Mouse (Mus musculus): ENCODE results near the gene Adarb2. TPM values are rescaled to one million over a fixed set of nuclear protein-coding genes. Genes with fewer than 3 reads are reported as not detected.

Adarb2 gene
- polyA plus RNA-seq, 1 experiment = 0.04 TPM

DNA sequence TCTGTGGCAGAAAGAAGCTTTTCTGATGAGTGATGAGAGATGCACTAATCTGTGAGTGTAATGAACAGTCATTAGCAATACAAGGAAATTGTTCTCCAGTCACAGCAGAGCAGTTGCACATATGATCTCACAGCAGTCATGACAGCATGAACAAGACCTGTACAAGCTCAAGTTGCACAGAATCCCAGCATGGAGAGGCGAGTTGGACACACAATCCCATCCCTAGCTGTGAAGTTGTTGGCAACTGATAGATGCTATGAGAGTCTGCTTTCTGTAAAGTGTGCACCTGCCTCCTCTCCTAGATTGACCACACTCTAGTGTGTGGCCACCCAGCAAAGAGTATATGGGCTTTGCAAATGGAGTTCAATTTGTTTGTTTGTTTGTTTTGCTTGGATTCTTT is 36.2 kb downstream of the Adarb2 start:
- no peaks in the 10 kb centered on the region for H3K36me3 ChIP-seq (ENCODE audit: control insufficient read depth, insufficient read depth, low read length)
- H3K27ac ChIP-seq (ENCODE audit: insufficient read depth, low read length) = no peak overlapping the region
- 53% methylated on average over 1 of the region's 1 CpGs for WGBS
- H3K4me3 ChIP-seq (ENCODE audit: extremely low read depth, insufficient read depth, insufficient read length) = no peak overlapping the region
- DNase-seq (ENCODE audit: low read depth in 1 of 2, low spot score in 2 of 2) = no peak
- no peaks in the 10 kb centered on the region for H3K27me3 ChIP-seq (ENCODE audit: control insufficient read depth, insufficient read depth, low read length)
- TF ChIP-seq CTCF (IDR thresholded peaks at IDR 0.05; ENCODE audit: extremely low read depth, insufficient read depth, insufficient read length, insufficient replicate concordance) (no peak), POLR2A (IDR thresholded peaks at IDR 0.05; ENCODE audit: low read depth, low read length) (no peak)
- H3K4me1 ChIP-seq (ENCODE audit: control insufficient read depth, insufficient read depth, insufficient read length) = no peaks in the 10 kb centered on the region

DNA sequence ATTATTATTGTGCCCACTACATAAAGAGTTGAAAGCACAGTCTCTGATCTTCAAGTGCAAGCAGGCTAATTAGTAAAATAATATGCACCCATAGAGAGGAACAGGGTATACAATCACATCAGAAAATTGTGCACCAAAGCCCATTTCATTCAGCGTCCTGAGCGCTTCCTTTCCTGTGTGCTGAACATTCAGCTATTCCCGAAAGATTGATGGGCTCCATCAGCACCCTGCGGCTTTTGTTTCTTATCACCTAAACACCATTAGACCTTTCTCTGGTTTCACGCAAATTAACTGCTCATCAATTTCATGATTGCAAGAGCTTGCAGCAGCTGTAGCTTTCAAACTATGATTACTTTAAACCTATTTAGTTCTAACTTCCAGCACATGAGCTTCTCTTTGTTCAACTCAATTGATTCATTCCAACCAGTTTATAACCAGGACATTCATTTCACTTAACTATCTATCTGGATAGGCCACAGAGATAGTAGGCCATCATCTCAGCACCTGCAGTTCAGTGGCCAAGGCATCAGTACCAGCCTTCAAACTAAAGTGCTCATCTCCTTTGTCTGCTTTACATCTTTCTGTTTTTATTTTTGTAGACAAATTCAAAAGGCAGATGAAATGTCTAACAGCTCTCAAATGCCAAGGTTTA is 45.5 kb downstream of the Adarb2 start:
- WGBS = 86% methylated on average over 5 of the region's 5 CpGs
- Histone ChIP-seq H3K36me3 (ENCODE audit: control insufficient read depth, insufficient read depth, low read length) (no peaks in the 10 kb centered on the region), H3K27me3 (ENCODE audit: control insufficient read depth, insufficient read depth, low read length) (no peaks in the 10 kb centered on the region), H3K27ac (ENCODE audit: insufficient read depth, low read length) (no peak overlapping the region), H3K4me3 (ENCODE audit: extremely low read depth, insufficient read depth, insufficient read length) (no peak overlapping the region), H3K4me1 (ENCODE audit: control insufficient read depth, insufficient read depth, insufficient read length) (no peaks in the 10 kb centered on the region)
- DNase-seq (ENCODE audit: low read depth in 1 of 2, low spot score in 2 of 2) = no peak
- TF ChIP-seq CTCF (IDR thresholded peaks at IDR 0.05; ENCODE audit: extremely low read depth, insufficient read depth, insufficient read length, insufficient replicate concordance) = no peak
- TF ChIP-seq POLR2A (IDR thresholded peaks at IDR 0.05; ENCODE audit: low read depth, low read length) = no peak

DNA sequence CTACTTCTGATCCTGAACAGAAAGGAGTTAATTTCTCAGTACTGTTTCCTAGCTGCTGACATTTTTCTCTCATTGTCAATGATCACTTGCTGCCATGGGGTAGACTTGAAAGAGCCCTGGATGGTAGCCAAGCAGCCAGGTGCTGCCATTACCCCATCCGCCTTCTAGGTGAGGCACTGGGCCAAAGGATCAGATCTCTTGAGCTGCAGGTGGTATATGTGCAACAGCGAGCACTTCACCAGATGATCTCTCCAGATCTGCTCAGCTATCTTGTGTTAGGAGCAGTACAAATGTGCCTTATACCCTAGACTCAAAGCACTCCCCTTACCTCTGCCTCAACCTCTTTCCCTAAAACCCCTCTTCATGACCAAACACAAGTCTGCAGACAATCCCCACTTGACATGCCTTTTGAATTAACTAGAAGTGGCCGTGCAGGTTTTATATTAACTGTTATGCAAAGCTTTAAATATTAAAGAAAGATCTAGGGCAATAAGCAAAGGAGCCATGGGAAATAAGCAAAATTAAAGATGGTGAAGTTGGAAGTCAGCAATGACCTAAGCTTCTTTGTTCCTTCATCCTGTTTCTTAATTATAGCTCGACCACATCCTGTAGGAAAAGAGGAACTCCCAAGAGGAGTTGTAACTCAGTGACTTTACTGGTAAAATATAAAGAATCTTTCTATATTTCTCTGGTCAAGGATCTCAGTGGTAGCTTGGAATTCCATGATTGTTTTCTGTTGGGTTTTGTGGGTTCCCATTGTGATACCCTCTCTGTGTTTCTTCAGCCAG is 69.7 kb downstream of the Adarb2 start:
- Histone ChIP-seq H3K36me3 (ENCODE audit: control insufficient read depth, insufficient read depth, low read length) (no peaks in the 10 kb centered on the region), H3K4me3 (ENCODE audit: extremely low read depth, insufficient read depth, insufficient read length) (no peak overlapping the region), H3K27me3 (ENCODE audit: control insufficient read depth, insufficient read depth, low read length) (no peaks in the 10 kb centered on the region), H3K27ac (ENCODE audit: insufficient read depth, low read length) (no peak overlapping the region), H3K4me1 (ENCODE audit: control insufficient read depth, insufficient read depth, insufficient read length) (no peaks in the 10 kb centered on the region)
- 65% methylated on average over 4 of the region's 4 CpGs for WGBS
- TF ChIP-seq CTCF (IDR thresholded peaks at IDR 0.05; ENCODE audit: extremely low read depth, insufficient read depth, insufficient read length, insufficient replicate concordance) (no peak), POLR2A (IDR thresholded peaks at IDR 0.05; ENCODE audit: low read depth, low read length) (no peak)
- no peak for DNase-seq (ENCODE audit: low read depth in 1 of 2, low spot score in 2 of 2)

- H3K36me3 ChIP-seq (ENCODE audit: control insufficient read depth, insufficient read depth, low read length) = no peaks in the 10 kb centered on the region
- no peak overlapping the region for H3K4me3 ChIP-seq (ENCODE audit: extremely low read depth, insufficient read depth, insufficient read length)
- no peak for DNase-seq (ENCODE audit: low read depth in 1 of 2, low spot score in 2 of 2)
- 85% methylated on average over 2 of the region's 2 CpGs for WGBS
- H3K27ac ChIP-seq (ENCODE audit: insufficient read depth, low read length) = no peak overlapping the region
- no peaks in the 10 kb centered on the region for H3K4me1 ChIP-seq (ENCODE audit: control insufficient read depth, insufficient read depth, insufficient read length)
- TF ChIP-seq POLR2A (IDR thresholded peaks at IDR 0.05; ENCODE audit: low read depth, low read length) = no peak
- TF ChIP-seq CTCF (IDR thresholded peaks at IDR 0.05; ENCODE audit: extremely low read depth, insufficient read depth, insufficient read length, insufficient replicate concordance) = no peak
- H3K27me3 ChIP-seq (ENCODE audit: control insufficient read depth, insufficient read depth, low read length) = no peaks in the 10 kb centered on the region
These were observed 80.5 kb downstream of the Adarb2 start for GRCm38 (mm10) chr13:8283116-8283515.

- Histone ChIP-seq H3K27ac (ENCODE audit: insufficient read depth, low read length) (no peak overlapping the region), H3K36me3 (ENCODE audit: control insufficient read depth, insufficient read depth, low read length) (no peaks in the 10 kb centered on the region), H3K4me3 (ENCODE audit: extremely low read depth, insufficient read depth, insufficient read length) (no peak overlapping the region), H3K27me3 (ENCODE audit: control insufficient read depth, insufficient read depth, low read length) (no peaks in the 10 kb centered on the region), H3K4me1 (ENCODE audit: control insufficient read depth, insufficient read depth, insufficient read length) (no peaks in the 10 kb centered on the region)
- DNase-seq (ENCODE audit: low read depth in 1 of 2, low spot score in 2 of 2) = no peak
- 63% methylated on average over 5 of the region's 5 CpGs for WGBS
- TF ChIP-seq POLR2A (IDR thresholded peaks at IDR 0.05; ENCODE audit: low read depth, low read length) = no peak
- no peak for TF ChIP-seq CTCF (IDR thresholded peaks at IDR 0.05; ENCODE audit: extremely low read depth, insufficient read depth, insufficient read length, insufficient replicate concordance)
These were observed 113.9 kb downstream of the Adarb2 start for GRCm38 (mm10) chr13:8316347-8317141.

DNA sequence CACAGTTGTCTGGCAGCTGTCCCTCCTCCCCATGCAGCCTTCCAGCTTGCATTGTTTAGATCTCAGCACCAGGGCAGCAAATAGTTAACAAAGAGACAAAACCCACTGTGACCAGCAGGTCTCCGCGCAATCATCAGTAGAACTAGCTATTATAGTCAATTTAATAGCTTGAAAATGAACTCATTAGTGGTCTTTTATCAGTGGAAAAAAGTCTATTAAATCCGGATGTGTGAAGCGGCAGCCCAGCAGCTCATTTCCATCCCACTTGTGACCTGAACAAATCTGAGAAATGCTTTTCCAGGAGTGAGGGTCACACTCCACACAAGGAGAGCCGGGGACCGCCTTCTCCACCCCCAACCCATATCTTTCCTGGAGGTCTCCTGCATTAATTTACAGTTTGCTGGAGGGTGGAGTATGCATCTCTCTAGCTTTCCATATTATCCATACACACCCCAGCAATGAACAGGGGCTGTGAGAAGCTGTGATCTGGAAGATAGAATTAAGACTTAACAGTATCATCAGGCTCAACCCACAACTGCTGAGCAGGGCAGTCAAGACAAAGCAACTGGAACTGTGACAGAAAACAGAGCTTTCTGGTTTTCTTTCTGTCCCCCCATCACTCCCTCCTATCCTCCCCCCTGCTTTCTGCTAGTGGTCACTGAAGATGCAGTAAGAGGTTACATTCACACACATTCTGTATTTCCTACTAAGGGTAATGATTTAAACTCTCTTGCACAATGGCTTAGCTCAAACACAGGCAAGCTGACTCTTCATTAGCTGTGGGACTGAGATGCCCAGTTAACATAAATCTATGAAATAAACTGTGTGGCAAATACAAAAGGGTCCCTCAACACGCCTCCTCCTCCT is 131.2 kb downstream of the Adarb2 start:
- no peak overlapping the region for H3K27ac ChIP-seq (ENCODE audit: insufficient read depth, low read length)
- no peaks in the 10 kb centered on the region for H3K27me3 ChIP-seq (ENCODE audit: control insufficient read depth, insufficient read depth, low read length)
- H3K4me3 ChIP-seq (ENCODE audit: extremely low read depth, insufficient read depth, insufficient read length) = no peak overlapping the region
- no peak for DNase-seq (ENCODE audit: low read depth in 1 of 2, low spot score in 2 of 2)
- no peaks in the 10 kb centered on the region for H3K4me1 ChIP-seq (ENCODE audit: control insufficient read depth, insufficient read depth, insufficient read length)
- TF ChIP-seq CTCF (IDR thresholded peaks at IDR 0.05; ENCODE audit: extremely low read depth, insufficient read depth, insufficient read length, insufficient replicate concordance) = no peak
- no peak for TF ChIP-seq POLR2A (IDR thresholded peaks at IDR 0.05; ENCODE audit: low read depth, low read length)
- no peaks in the 10 kb centered on the region for H3K36me3 ChIP-seq (ENCODE audit: control insufficient read depth, insufficient read depth, low read length)
- 68% methylated on average over 7 of the region's 7 CpGs for whole genome bisulfite sequencing

Measured in spleen, adult 2 months (tissue).